Mouse (Mus musculus): Measurements from ENCODE around the gene Htr1a. TPM values are rescaled to one million over a fixed set of nuclear protein-coding genes. Genes with fewer than 3 reads are reported as not detected.

Gene Htr1a
- not detected in 2 replicates for polyA plus RNA-seq (2015; fragmentation: Nextera tagmentation; extraction: Ambion mirVana)

DNA sequence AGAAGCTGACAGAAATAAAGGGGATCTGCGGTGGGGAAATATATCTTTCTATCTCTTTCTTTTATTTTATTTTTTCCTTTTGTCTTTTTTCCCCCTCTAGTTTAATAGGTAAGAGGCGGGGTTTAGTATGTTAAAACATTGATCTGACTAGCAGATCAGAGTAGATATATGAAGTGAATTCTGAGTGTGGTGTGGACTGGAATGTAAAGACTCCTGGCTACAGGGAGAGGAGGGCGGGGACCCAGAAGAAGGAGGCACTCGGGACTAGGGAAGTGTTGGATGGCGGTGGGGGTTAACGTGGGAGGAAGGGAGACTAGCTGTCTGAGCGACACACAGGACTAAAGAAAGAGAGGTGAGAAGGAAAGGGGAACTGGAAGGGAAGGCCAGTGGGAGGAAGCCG, at the start of gene Htr1a:
Gene Htr1a (plus strand): TSS at position 301 of the 400 bp plus-strand sequence.
- no peaks in the 10 kb centered on the region for H3K9me3 ChIP-seq (ENCODE audit: control insufficient read depth)
- no peak within 1 kb of the TSS for H3K4me3 ChIP-seq (ENCODE audit: low read depth, low read length)
- no peaks in the 10 kb centered on the region for H3K36me3 ChIP-seq (ENCODE audit: control insufficient read depth, insufficient read depth)
- ATAC-seq: no peak
- TF ChIP-seq CTCF (IDR thresholded peaks at IDR 0.05; ENCODE audit: low read depth): no peak
- no peaks in the 10 kb centered on the region for H3K4me1 ChIP-seq (replicated peaks; ENCODE audit: control insufficient read depth, insufficient read depth, low read length)
- H3K27me3 ChIP-seq (replicated peaks; ENCODE audit: control insufficient read depth, insufficient read depth, low read length): peaks cover 27% of the 10 kb centered on the region
- 8% methylated on average over 8 of the region's 8 CpGs for WGBS
- H3K27ac ChIP-seq (ENCODE audit: low read depth, low read length): no peak within 1 kb of the TSS
- no peak within 1 kb of the TSS for H3K9ac ChIP-seq (ENCODE audit: low read depth, low read length)
- no peak within 1 kb of the TSS for H3K4me2 ChIP-seq (replicated peaks; ENCODE audit: low read depth)

DNA sequence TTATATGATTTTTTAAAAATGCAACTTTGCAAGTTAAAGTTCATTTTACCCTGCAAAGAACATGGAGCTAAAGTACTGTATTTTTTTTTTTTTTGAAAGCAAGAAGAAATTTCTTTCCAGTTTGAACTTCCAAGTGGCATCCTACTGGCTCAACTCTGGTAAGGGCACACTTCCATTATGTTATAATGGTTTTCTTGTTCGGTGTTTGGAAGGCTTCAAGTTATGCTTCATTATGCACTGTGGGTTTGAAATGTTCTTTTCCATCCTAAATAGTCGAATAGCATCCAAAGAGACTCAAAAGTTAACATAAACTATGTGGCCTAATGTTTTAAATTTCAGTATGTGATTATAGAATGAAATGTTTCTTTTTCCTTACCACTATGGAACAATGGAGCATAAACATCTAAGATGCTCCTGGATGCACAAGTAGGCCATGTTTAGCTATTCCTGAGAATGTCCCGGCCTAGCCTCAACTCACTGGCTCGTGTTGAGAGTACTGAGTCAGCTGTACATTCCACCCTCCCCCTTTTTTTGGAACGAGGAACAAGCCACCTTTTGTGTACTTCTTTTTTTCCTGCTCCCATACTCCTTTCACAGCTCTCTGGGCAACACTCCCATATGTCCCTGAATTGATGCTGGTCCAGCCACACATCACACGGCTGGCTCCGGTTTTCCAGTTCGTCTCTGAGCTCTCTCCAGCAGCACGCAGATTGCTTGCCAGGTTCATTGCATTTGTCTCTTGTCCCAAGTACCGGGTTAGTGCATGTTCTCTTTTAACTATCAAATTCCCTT, 31.7 kb upstream of the Htr1a start:
- no peaks in the 10 kb centered on the region for H3K27me3 ChIP-seq (replicated peaks; ENCODE audit: control insufficient read depth, insufficient read depth, low read length)
- H3K4me3 ChIP-seq (ENCODE audit: low read depth, low read length): no peak overlapping the region
- WGBS: 74% methylated on average over 10 of the region's 10 CpGs
- H3K4me2 ChIP-seq (replicated peaks; ENCODE audit: low read depth): no peak overlapping the region
- H3K9me3 ChIP-seq (ENCODE audit: control insufficient read depth): no peaks in the 10 kb centered on the region
- no peaks in the 10 kb centered on the region for H3K4me1 ChIP-seq (replicated peaks; ENCODE audit: control insufficient read depth, insufficient read depth, low read length)
- no peak overlapping the region for H3K9ac ChIP-seq (ENCODE audit: low read depth, low read length)
- no peaks in the 10 kb centered on the region for H3K36me3 ChIP-seq (ENCODE audit: control insufficient read depth, insufficient read depth)
- TF ChIP-seq CTCF (IDR thresholded peaks at IDR 0.05; ENCODE audit: low read depth): no peak
- no peak overlapping the region for H3K27ac ChIP-seq (ENCODE audit: low read depth, low read length)
- ATAC-seq: no peak

- H3K36me3 ChIP-seq (ENCODE audit: control insufficient read depth, insufficient read depth): no peaks in the 10 kb centered on the region
- H3K4me2 ChIP-seq (replicated peaks; ENCODE audit: low read depth): no peak overlapping the region
- no peak for TF ChIP-seq CTCF (IDR thresholded peaks at IDR 0.05; ENCODE audit: low read depth)
- no peaks in the 10 kb centered on the region for H3K9me3 ChIP-seq (ENCODE audit: control insufficient read depth)
- no peaks in the 10 kb centered on the region for H3K4me1 ChIP-seq (replicated peaks; ENCODE audit: control insufficient read depth, insufficient read depth, low read length)
- no peaks in the 10 kb centered on the region for H3K27me3 ChIP-seq (replicated peaks; ENCODE audit: control insufficient read depth, insufficient read depth, low read length)
- H3K27ac ChIP-seq (ENCODE audit: low read depth, low read length): no peak overlapping the region
- no peak overlapping the region for H3K4me3 ChIP-seq (ENCODE audit: low read depth, low read length)
- no peak for ATAC-seq
- WGBS: 91% methylated on average over 3 of the region's 3 CpGs
- H3K9ac ChIP-seq (ENCODE audit: low read depth, low read length): no peak overlapping the region
Measured at GRCm38 (mm10) chr13:105412327-105412722, 31.1 kb upstream of the Htr1a start.

- Histone ChIP-seq H3K27ac (ENCODE audit: low read depth, low read length) (no peak overlapping the region), H3K4me1 (replicated peaks; ENCODE audit: control insufficient read depth, insufficient read depth, low read length) (no peaks in the 10 kb centered on the region), H3K4me3 (ENCODE audit: low read depth, low read length) (no peak overlapping the region), H3K9ac (ENCODE audit: low read depth, low read length) (no peak overlapping the region), H3K4me2 (replicated peaks; ENCODE audit: low read depth) (no peak overlapping the region), H3K27me3 (replicated peaks; ENCODE audit: control insufficient read depth, insufficient read depth, low read length) (no peaks in the 10 kb centered on the region), H3K9me3 (ENCODE audit: control insufficient read depth) (no peaks in the 10 kb centered on the region), H3K36me3 (ENCODE audit: control insufficient read depth, insufficient read depth) (no peaks in the 10 kb centered on the region)
- ATAC-seq: no peak
- TF ChIP-seq CTCF (IDR thresholded peaks at IDR 0.05; ENCODE audit: low read depth): no peak
- WGBS: 79% methylated on average over 2 of the region's 2 CpGs
Measured at GRCm38 (mm10) chr13:105433141-105433540, 10.3 kb upstream of the Htr1a start.

GRCm38 (mm10) chr13:105433630-105434029, 9.8 kb upstream of the Htr1a start:
- no peak overlapping the region for H3K9ac ChIP-seq (ENCODE audit: low read depth, low read length)
- no peak overlapping the region for H3K4me2 ChIP-seq (replicated peaks; ENCODE audit: low read depth)
- 97% methylated on average over 1 of the region's 1 CpGs for WGBS
- no peak for TF ChIP-seq CTCF (IDR thresholded peaks at IDR 0.05; ENCODE audit: low read depth)
- no peak overlapping the region for H3K4me3 ChIP-seq (ENCODE audit: low read depth, low read length)
- H3K27ac ChIP-seq (ENCODE audit: low read depth, low read length): no peak overlapping the region
- no peak for ATAC-seq
- H3K27me3 ChIP-seq (replicated peaks; ENCODE audit: control insufficient read depth, insufficient read depth, low read length): no peaks in the 10 kb centered on the region
- H3K36me3 ChIP-seq (ENCODE audit: control insufficient read depth, insufficient read depth): no peaks in the 10 kb centered on the region
- no peaks in the 10 kb centered on the region for H3K9me3 ChIP-seq (ENCODE audit: control insufficient read depth)
- H3K4me1 ChIP-seq (replicated peaks; ENCODE audit: control insufficient read depth, insufficient read depth, low read length): no peaks in the 10 kb centered on the region

GRCm38 (mm10) chr13:105442576-105442975, 863 bp upstream of the Htr1a start:
- Histone ChIP-seq H3K36me3 (ENCODE audit: control insufficient read depth, insufficient read depth) (no peaks in the 10 kb centered on the region), H3K4me2 (replicated peaks; ENCODE audit: low read depth) (no peak overlapping the region), H3K9ac (ENCODE audit: low read depth, low read length) (no peak overlapping the region), H3K4me3 (ENCODE audit: low read depth, low read length) (no peak overlapping the region), H3K27me3 (replicated peaks; ENCODE audit: control insufficient read depth, insufficient read depth, low read length) (peaks cover 27% of the 10 kb centered on the region), H3K4me1 (replicated peaks; ENCODE audit: control insufficient read depth, insufficient read depth, low read length) (no peaks in the 10 kb centered on the region), H3K27ac (ENCODE audit: low read depth, low read length) (no peak overlapping the region), H3K9me3 (ENCODE audit: control insufficient read depth) (no peaks in the 10 kb centered on the region)
- no peak for ATAC-seq
- peak; percentile 78 for TF ChIP-seq CTCF (IDR thresholded peaks at IDR 0.05; ENCODE audit: low read depth)
- 4% methylated on average over 6 of the region's 6 CpGs for WGBS

Measured in intestine, postnatal 0 days (tissue).